Mouse (Mus musculus): ENCODE results near the gene Rassf3.

Rassf3 gene

GRCm38 (mm10) chr10:121428011-121428711 lies 48.0 kb downstream of the Rassf3 start:
- DNase-seq = no peak

- no peak for DNase-seq
These were observed 49.0 kb downstream of the Rassf3 start for GRCm38 (mm10) chr10:121427136-121427535.

GRCm38 (mm10) chr10:121426458-121427070 lies 49.6 kb downstream of the Rassf3 start:
- DNase-seq = peak; percentile 67

- no peak for DNase-seq
These were observed 50.6 kb downstream of the Rassf3 start for GRCm38 (mm10) chr10:121425506-121426025.

GRCm38 (mm10) chr10:121425079-121425478 lies 51.1 kb downstream of the Rassf3 start:
- no peak for DNase-seq

- no peak for DNase-seq
These were observed 51.7 kb downstream of the Rassf3 start for GRCm38 (mm10) chr10:121424455-121424854.

GRCm38 (mm10) chr10:121423541-121424349 lies 52.4 kb downstream of the Rassf3 start:
- peak; percentile 55 for DNase-seq

- no peak for DNase-seq
These were observed 53.9 kb downstream of the Rassf3 start for GRCm38 (mm10) chr10:121422294-121422693.

- no peak for DNase-seq
These were observed 54.4 kb downstream of the Rassf3 start for GRCm38 (mm10) chr10:121421657-121422290.

- no peak for DNase-seq
These were observed 55.1 kb downstream of the Rassf3 start for GRCm38 (mm10) chr10:121421023-121421422.

- DNase-seq = peak; percentile 20
These were observed 56.3 kb downstream of the Rassf3 start for GRCm38 (mm10) chr10:121419640-121420470.

GRCm38 (mm10) chr10:121418835-121419234 lies 57.3 kb downstream of the Rassf3 start:
- no peak for DNase-seq

- no peak for DNase-seq
These were observed 62.0 kb downstream of the Rassf3 start for GRCm38 (mm10) chr10:121414127-121414526.

GRCm38 (mm10) chr10:121412824-121413223 lies 63.3 kb downstream of the Rassf3 start:
- peak; percentile 42 for DNase-seq

- peak; percentile 72 for DNase-seq
These were observed 64.3 kb downstream of the Rassf3 start for GRCm38 (mm10) chr10:121411721-121412455.

GRCm38 (mm10) chr10:121409717-121410116 lies 66.4 kb downstream of the Rassf3 start:
- DNase-seq = peak; percentile 47

- no peak for DNase-seq
These were observed 72.2 kb downstream of the Rassf3 start for GRCm38 (mm10) chr10:121403946-121404345.

- no peak for DNase-seq
These were observed 73.0 kb downstream of the Rassf3 start for GRCm38 (mm10) chr10:121403104-121403503.

- DNase-seq = no peak
These were observed 75.1 kb downstream of the Rassf3 start for GRCm38 (mm10) chr10:121401005-121401404.

- DNase-seq = no peak
These were observed 77.5 kb downstream of the Rassf3 start for GRCm38 (mm10) chr10:121398599-121398998.

GRCm38 (mm10) chr10:121395542-121396176 lies 80.5 kb downstream of the Rassf3 start:
- DNase-seq = peak; percentile 48
